ENCODE assay signal across 35 mouse cellular contexts in genomic region chr17:74772364-74772763, GRCm38 (mm10).
"Had no signal": no experiment of that assay in that cellular context is flagged by ENCODE, and none has a peak within 500 bp of the region (broad histone marks: within the 10 kb centered on the region; RNA-seq: fewer than 3 reads in every experiment).

No protein-coding gene starts in this region.

- H3K9me3 ChIP-seq: heart, embryonic 10.5 days; heart, embryonic 12.5 days; heart, embryonic 13.5 days; heart, embryonic 15.5 days; hindbrain, embryonic 10.5 days; hindbrain, embryonic 12.5 days; hindbrain, embryonic 13.5 days; hindbrain, embryonic 15.5 days; intestine, embryonic 15.5 days; kidney, embryonic 15.5 days had no signal

- ATAC-seq: hindbrain, embryonic 16.5 days; hindbrain, postnatal 0 days; inflammation-experienced regulatory T-cells, adult 6 months; intestine, embryonic 15.5 days; intestine, embryonic 16.5 days; intestine, postnatal 0 days had no signal

- DNase-seq: heart, postnatal 10 days; heart, postnatal 14 days; heart, postnatal 36 days; heart, postnatal 4 days; kidney, adult 11 months; kidney, adult 18-20 months; kidney, adult 2 months; kidney, adult 8-10 months; kidney, adult 9 months; kidney, postnatal 10 days; kidney, postnatal 14 days; kidney, postnatal 25 days; kidney, postnatal 36 days; kidney, postnatal 4 days; layer of hippocampus, adult 9-11 months; layer of hippocampus, postnatal 36 days had no signal

- H3K9ac ChIP-seq: heart, embryonic 12.5 days; heart, embryonic 13.5 days; heart, embryonic 15.5 days; hindbrain, embryonic 12.5 days; hindbrain, embryonic 13.5 days; hindbrain, embryonic 14.5 days; hindbrain, embryonic 15.5 days; intestine, embryonic 15.5 days; kidney, embryonic 15.5 days had no signal

- H3K27me3 ChIP-seq: heart, embryonic 12.5 days; heart, embryonic 13.5 days; heart, embryonic 15.5 days; hindbrain, embryonic 12.5 days; hindbrain, embryonic 13.5 days; hindbrain, embryonic 15.5 days; intestine, embryonic 15.5 days; kidney, embryonic 15.5 days had no signal

- H3K4me2 ChIP-seq: heart, embryonic 11.5 days; heart, embryonic 12.5 days; heart, embryonic 13.5 days; heart, embryonic 15.5 days; hindbrain, embryonic 12.5 days; hindbrain, embryonic 13.5 days; hindbrain, embryonic 14.5 days; hindbrain, embryonic 15.5 days; intestine, embryonic 15.5 days; kidney, embryonic 15.5 days had no signal

- H3K4me1 ChIP-seq: heart, embryonic 10.5 days; heart, embryonic 12.5 days; heart, embryonic 13.5 days; heart, embryonic 15.5 days; hindbrain, embryonic 12.5 days; hindbrain, embryonic 13.5 days; hindbrain, embryonic 15.5 days; intestine, embryonic 15.5 days had no signal

- H3K4me3 ChIP-seq: heart, embryonic 10.5 days; heart, embryonic 12.5 days; heart, embryonic 13.5 days; heart, embryonic 15.5 days; hindbrain, embryonic 10.5 days; hindbrain, embryonic 12.5 days; hindbrain, embryonic 13.5 days; hindbrain, embryonic 15.5 days; intestine, embryonic 15.5 days; kidney, embryonic 15.5 days; layer of hippocampus, adult 2 months had no signal

- H3K36me3 ChIP-seq: heart, embryonic 10.5 days; heart, embryonic 13.5 days; heart, embryonic 15.5 days; hindbrain, embryonic 12.5 days; hindbrain, embryonic 15.5 days had no signal

- H3K27ac ChIP-seq: heart, embryonic 10.5 days; heart, embryonic 13.5 days; heart, embryonic 15.5 days; hindbrain, embryonic 10.5 days; hindbrain, embryonic 12.5 days; hindbrain, embryonic 13.5 days; hindbrain, embryonic 14.5 days; hindbrain, embryonic 15.5 days; hindbrain, postnatal 0 days; intestine, embryonic 15.5 days; kidney, embryonic 15.5 days; kidney, postnatal 0 days; layer of hippocampus, adult 2 months had no signal
